Mouse (Mus musculus) embryonic facial prominence, embryonic 10.5 days (tissue): Measurements from ENCODE around the gene Il21. TPM values are rescaled to one million over a fixed set of nuclear protein-coding genes. Genes with fewer than 3 reads are reported as not detected.

Source experiments
- DNase-seq: peaks from one replicate; pipeline ENCODE4 v3.0.0-alpha.2; 2017; ENCODE audit warnings: low spot score
- H3K27ac ChIP-seq: fragments of 300-500 bp; sonication (generic); replicated peaks from 2 replicates; pipeline ENCODE4 v1.5.1; 2016; ENCODE audit warnings: mild to moderate bottlenecking
- H3K27me3 ChIP-seq: fragments of 300-500 bp; sonication (generic); replicated peaks from 2 replicates; pipeline ENCODE4 v1.6.1; 2016; ENCODE audit warnings: low read depth, mild to moderate bottlenecking; ENCODE audit not compliant: poor library complexity, severe bottlenecking
- H3K36me3 ChIP-seq: fragments of 300-500 bp; sonication (generic); replicated peaks from 2 replicates; pipeline ENCODE4 v1.6.1; 2016; ENCODE audit warnings: mild to moderate bottlenecking, moderate library complexity
- H3K4me1 ChIP-seq: fragments of 300-500 bp; sonication (generic); 2 replicates; pipeline ENCODE4 v1.6.1; 2016
- H3K4me3 ChIP-seq: fragments of 300-500 bp; sonication (generic); 2 replicates; pipeline ENCODE4 v1.5.1; 2016; ENCODE audit warnings: mild to moderate bottlenecking, moderate library complexity
- H3K9me3 ChIP-seq: fragments of 300-500 bp; sonication (generic); 2 replicates; pipeline ENCODE4 v1.6.1; 2016; ENCODE audit warnings: mild to moderate bottlenecking
- WGBS: fragments of 180-500 bp; shearing (Covaris S2); methylation state at CpG from one replicate; pipeline ENCODE4 v1.1.7; 2016; 5-methylcytosine and 5-hydroxymethylcytosine counted together
- polyA plus RNA-seq: library from polyadenylated mRNA; unstranded; fragments of >200 nt; fragmentation: Nextera tagmentation; extraction: Ambion mirVana; gene quantifications from 2 replicates; pipeline ENCODE4 v1.2.1, GENCODE M21; 2016

Il21 gene
- polyA plus RNA-seq, 1 experiment from 2014 or later, result 0.05 TPM

GRCm38 (mm10) chr3:37229082-37229829, 3.2 kb downstream of the Il21 start:
- DNase-seq, result no peak
- H3K4me3 ChIP-seq, result no peak overlapping the region
- no peaks in the 10 kb centered on the region for H3K4me1 ChIP-seq
- no peaks in the 10 kb centered on the region for H3K27me3 ChIP-seq
- no peaks in the 10 kb centered on the region for H3K9me3 ChIP-seq
- no peak overlapping the region for H3K27ac ChIP-seq
- no peaks in the 10 kb centered on the region for H3K36me3 ChIP-seq
- WGBS, result 63% methylated on average over 11 of the region's 11 CpGs

DNA sequence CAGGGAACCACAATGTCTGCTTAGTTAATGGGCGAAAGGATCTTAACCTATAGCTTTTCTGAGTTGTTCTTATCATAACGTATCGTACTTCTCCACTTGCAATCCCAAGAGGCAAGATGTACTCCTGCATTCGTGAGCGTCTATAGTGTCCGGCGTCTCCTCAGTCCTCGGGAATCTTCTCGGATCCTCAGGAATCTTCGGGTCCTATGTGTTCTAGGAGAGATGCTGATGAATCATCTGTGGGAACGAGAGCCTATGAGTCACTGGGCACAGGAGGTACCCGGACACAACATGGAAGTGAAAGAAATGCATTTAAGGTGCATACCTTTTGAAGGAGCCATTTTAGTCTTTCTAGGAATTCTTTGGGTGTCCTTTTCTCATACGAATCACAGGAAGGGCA, 7.3 kb downstream of the Il21 start:
- DNase-seq, result no peak
- no peak overlapping the region for H3K4me3 ChIP-seq
- no peaks in the 10 kb centered on the region for H3K9me3 ChIP-seq
- H3K36me3 ChIP-seq, result no peaks in the 10 kb centered on the region
- no peak overlapping the region for H3K27ac ChIP-seq
- 92% methylated on average over 13 of the region's 13 CpGs for WGBS
- H3K4me1 ChIP-seq, result no peaks in the 10 kb centered on the region
- H3K27me3 ChIP-seq, result no peaks in the 10 kb centered on the region

- no peaks in the 10 kb centered on the region for H3K4me1 ChIP-seq
- WGBS, result 49% methylated on average over 4 of the region's 4 CpGs
- H3K9me3 ChIP-seq, result no peaks in the 10 kb centered on the region
- H3K36me3 ChIP-seq, result no peaks in the 10 kb centered on the region
- H3K27me3 ChIP-seq, result no peaks in the 10 kb centered on the region
- no peak overlapping the region for H3K4me3 ChIP-seq
- DNase-seq, result no peak
- no peak overlapping the region for H3K27ac ChIP-seq
These were observed 13.4 kb downstream of the Il21 start for GRCm38 (mm10) chr3:37219071-37219470.

- Histone ChIP-seq H3K9me3 (no peaks in the 10 kb centered on the region), H3K4me1 (peaks cover 18% of the 10 kb centered on the region), H3K4me3 (no peak overlapping the region), H3K27me3 (0 out of 2 replicates have a peak, but pooled peaks cover 10% of the 10 kb centered on the region), H3K36me3 (no peaks in the 10 kb centered on the region), H3K27ac (no peak overlapping the region)
- no peak for DNase-seq
- 85% methylated on average over 8 of the region's 8 CpGs for WGBS
These were observed 27.1 kb downstream of the Il21 start for GRCm38 (mm10) chr3:37205226-37205800.

GRCm38 (mm10) chr3:37204556-37204955, 27.9 kb downstream of the Il21 start:
- WGBS, result 27% methylated on average over 6 of the region's 6 CpGs
- 0 out of 2 replicates have a peak overlapping the region, but pooled peaks have one; percentile 77 for H3K27ac ChIP-seq
- H3K9me3 ChIP-seq, result no peaks in the 10 kb centered on the region
- no peaks in the 10 kb centered on the region for H3K36me3 ChIP-seq
- H3K4me1 ChIP-seq, result peaks cover 20% of the 10 kb centered on the region
- H3K27me3 ChIP-seq, result 0 out of 2 replicates have a peak, but pooled peaks cover 10% of the 10 kb centered on the region
- H3K4me3 ChIP-seq, result peak overlapping the region; percentile 68
- peak; percentile 39 for DNase-seq

DNA sequence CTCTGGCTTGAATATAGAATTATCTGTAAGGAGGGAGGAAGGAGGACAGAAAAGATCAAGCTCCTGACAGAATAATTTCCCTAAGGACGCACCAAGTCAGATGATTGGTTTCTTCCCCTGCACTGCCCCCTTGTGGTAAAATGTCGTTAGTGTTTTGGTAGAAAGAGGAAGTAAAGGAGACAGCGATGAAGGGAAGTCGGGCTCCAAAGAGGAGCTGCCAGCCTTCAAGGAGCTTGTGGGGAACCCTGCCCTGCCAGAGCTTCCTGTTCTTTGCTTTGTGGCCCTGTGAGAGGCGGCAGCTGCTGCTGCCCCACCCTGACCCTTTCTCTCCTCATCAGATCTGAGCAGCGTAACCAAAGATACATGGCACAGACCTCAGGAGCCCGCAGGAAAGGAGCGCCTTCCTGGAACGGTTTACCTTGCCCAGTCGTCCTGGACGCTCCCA, 28.4 kb downstream of the Il21 start:
- Histone ChIP-seq H3K27me3 (0 out of 2 replicates have a peak, but pooled peaks cover 10% of the 10 kb centered on the region), H3K27ac (peak overlapping the region; percentile 77), H3K4me1 (peaks cover 21% of the 10 kb centered on the region), H3K4me3 (peak overlapping the region; percentile 68), H3K9me3 (no peaks in the 10 kb centered on the region), H3K36me3 (no peaks in the 10 kb centered on the region)
- peak; percentile 82 for DNase-seq
- 3% methylated on average over 11 of the region's 11 CpGs for WGBS

DNA sequence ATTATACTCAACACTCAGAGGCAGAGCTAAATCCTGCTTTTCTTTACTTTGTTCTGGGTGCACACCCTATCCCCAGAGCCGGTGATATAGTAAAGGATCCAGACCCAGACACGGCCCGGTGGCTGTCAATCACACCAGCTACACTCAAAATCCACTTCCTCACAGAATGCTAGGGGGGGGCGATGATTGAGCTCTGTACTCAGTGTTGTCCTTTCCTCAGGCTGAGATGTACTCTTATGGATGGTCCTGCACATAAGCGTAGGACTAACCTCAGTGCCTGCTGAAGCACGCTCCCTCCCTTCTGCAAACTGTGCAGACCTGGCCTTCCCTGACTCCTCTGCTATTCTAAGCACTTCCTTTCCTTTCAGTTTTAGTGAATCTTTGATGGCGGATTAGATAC, 29.6 kb downstream of the Il21 start:
- no peaks in the 10 kb centered on the region for H3K36me3 ChIP-seq
- H3K4me1 ChIP-seq, result peaks cover 21% of the 10 kb centered on the region
- H3K27me3 ChIP-seq, result 0 out of 2 replicates have a peak, but pooled peaks cover 10% of the 10 kb centered on the region
- H3K9me3 ChIP-seq, result no peaks in the 10 kb centered on the region
- WGBS, result 73% methylated on average over 7 of the region's 7 CpGs
- no peak overlapping the region for H3K27ac ChIP-seq
- DNase-seq, result no peak
- no peak overlapping the region for H3K4me3 ChIP-seq

GRCm38 (mm10) chr3:37201122-37201916, 31.1 kb downstream of the Il21 start:
- Histone ChIP-seq H3K4me1 (peaks cover 21% of the 10 kb centered on the region), H3K4me3 (no peak overlapping the region), H3K36me3 (no peaks in the 10 kb centered on the region), H3K9me3 (no peaks in the 10 kb centered on the region), H3K27ac (peak overlapping the region; percentile 51; the same call in 1 of the 2 replicates), H3K27me3 (0 out of 2 replicates have a peak, but pooled peaks cover 10% of the 10 kb centered on the region)
- 57% methylated on average over 6 of the region's 6 CpGs for WGBS
- peak; percentile 44 for DNase-seq

DNA sequence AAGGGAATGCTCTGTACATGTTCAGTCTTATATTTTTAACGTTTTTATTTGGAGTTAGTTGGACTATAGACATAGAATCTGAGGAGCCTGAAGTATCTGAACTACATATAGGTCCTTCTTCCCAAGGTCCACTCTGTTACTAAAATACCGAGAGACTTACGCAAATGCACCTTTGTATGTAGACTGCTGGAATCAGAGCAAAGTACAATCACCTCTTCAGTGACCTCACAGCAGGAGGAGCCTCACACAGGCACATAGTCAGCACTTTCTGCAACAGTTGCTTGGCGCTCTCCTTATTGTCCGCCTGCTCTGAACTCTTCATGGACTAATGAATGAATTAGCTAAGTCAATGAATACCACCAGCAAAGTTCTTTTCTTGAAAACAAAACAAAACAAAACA, 34.1 kb downstream of the Il21 start:
- Histone ChIP-seq H3K9me3 (no peaks in the 10 kb centered on the region), H3K4me1 (peaks cover 21% of the 10 kb centered on the region), H3K4me3 (no peak overlapping the region), H3K27ac (no peak overlapping the region), H3K27me3 (no peaks in the 10 kb centered on the region), H3K36me3 (no peaks in the 10 kb centered on the region)
- no peak for DNase-seq
- 74% methylated on average over 5 of the region's 5 CpGs for WGBS

GRCm38 (mm10) chr3:37191953-37192352, 40.5 kb downstream of the Il21 start:
- no peak overlapping the region for H3K4me3 ChIP-seq
- no peaks in the 10 kb centered on the region for H3K36me3 ChIP-seq
- no peaks in the 10 kb centered on the region for H3K9me3 ChIP-seq
- no peak for DNase-seq
- no peaks in the 10 kb centered on the region for H3K4me1 ChIP-seq
- no peaks in the 10 kb centered on the region for H3K27me3 ChIP-seq
- WGBS, result 77% methylated on average over 2 of the region's 2 CpGs
- H3K27ac ChIP-seq, result no peak overlapping the region

GRCm38 (mm10) chr3:37185534-37185933, 46.9 kb downstream of the Il21 start:
- no peak for DNase-seq
- H3K36me3 ChIP-seq, result no peaks in the 10 kb centered on the region
- H3K4me3 ChIP-seq, result no peak overlapping the region
- no peak overlapping the region for H3K27ac ChIP-seq
- no peaks in the 10 kb centered on the region for H3K27me3 ChIP-seq
- no peaks in the 10 kb centered on the region for H3K9me3 ChIP-seq
- H3K4me1 ChIP-seq, result peaks cover 6% of the 10 kb centered on the region
- WGBS, result 87% methylated on average over 1 of the region's 1 CpGs

DNA sequence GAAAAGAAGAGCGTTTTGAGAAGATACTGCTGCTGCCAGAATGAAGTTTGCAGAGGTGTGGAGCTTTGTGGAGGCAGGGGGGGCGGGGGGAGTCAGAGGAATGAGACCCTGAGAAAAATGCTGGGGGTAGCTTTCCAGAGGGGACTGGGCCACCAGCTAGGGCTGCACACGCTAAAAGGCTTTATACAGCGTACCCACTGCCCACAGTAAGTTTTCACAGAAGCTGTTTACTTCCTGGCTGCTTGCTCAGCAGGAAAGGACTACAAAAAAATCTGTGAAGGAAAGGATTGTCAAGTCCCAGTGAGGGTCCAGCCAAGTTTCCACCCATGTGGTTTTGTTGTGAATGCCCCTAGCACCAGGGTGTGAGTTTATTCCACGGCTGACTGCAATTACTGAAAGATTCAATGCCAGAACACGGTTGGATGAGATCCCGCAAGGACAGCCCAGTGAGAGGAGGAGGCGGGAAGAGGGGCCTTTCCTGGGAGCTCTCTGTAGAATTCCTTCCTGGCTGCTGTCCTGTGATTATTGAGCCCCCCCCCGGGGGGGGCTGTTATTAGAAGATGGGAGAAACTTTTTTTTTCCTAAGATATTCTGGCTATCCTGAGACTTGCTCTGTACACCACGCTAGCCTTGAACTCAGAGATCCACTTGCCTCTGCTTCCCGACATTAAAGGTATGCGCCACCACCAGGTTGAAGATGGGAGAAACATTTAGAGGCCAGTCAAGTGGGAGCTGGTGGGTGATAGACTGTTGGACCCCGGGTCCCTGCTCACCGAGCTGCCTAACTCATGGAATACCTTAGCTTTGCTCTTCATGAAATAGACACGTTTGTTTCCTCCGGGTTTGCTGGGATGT, 49.8 kb downstream of the Il21 start:
- Histone ChIP-seq H3K36me3 (no peaks in the 10 kb centered on the region), H3K27ac (no peak overlapping the region), H3K4me1 (peaks cover 6% of the 10 kb centered on the region), H3K9me3 (no peaks in the 10 kb centered on the region), H3K27me3 (no peaks in the 10 kb centered on the region), H3K4me3 (no peak overlapping the region)
- no peak for DNase-seq
- 47% methylated on average over 16 of the region's 16 CpGs for WGBS
